Comparison of ENCODE assay signal across 10 mouse cellular contexts in the genomic region with DNA sequence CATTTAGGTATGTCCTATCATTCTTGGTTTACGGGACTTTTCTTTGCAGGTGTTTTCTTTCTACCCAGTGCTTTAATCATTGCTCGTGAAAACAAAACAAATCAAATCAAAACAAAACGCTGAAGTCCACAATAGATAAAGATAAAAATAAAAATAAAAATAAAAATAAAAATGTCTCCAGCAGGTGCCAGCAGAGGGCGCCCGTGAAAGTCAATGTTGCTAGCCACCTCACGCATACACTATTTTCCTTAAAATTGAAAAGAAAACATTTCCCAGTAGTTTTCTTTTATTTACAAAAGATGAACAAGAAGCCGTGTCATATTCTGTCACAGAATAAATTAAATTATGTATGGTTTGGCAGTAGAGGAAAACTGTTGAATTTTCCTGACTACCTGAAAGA.
A peak's percentile ranks its signal among the peaks of the same experiment; 100 is the strongest.
DNase-seq lines count a peak whose midpoint lies in the region; ATAC-seq and TF ChIP-seq lines count a peak whose summit lies in the region.
"Had no signal": no experiment of that assay in that cellular context is flagged by ENCODE, and none has a peak within 500 bp of the region (broad histone marks: within the 10 kb centered on the region; RNA-seq: fewer than 3 reads in every experiment).

No protein-coding gene starts in this region.

- H3K27me3 ChIP-seq in testis, adult 2 months (ENCODE audit: control insufficient read depth, insufficient read depth, low read length): no peaks in the 10 kb centered on the region

- ATAC-seq in cerebellum, adult (ENCODE audit: insufficient number of reproducible peaks, low FRiP score, low TSS enrichment): no peak

- no peaks in the 10 kb centered on the region for H3K4me1 ChIP-seq in testis, adult 2 months (ENCODE audit: control insufficient read depth, insufficient read depth, low read length)

- DNase-seq in cerebellum, postnatal 10 days: peak; percentile 25 to 30
- peak; percentile 61 to 62 for DNase-seq in kidney, postnatal 4 days
- no peak for DNase-seq in kidney, postnatal 14 days
- no peak for DNase-seq in testis, postnatal 10 days (ENCODE audit: low spot score)
- DNase-seq in adipocyte (ENCODE audit: low spot score): no peak
- DNase-seq in gastrocnemius, postnatal 4 days (ENCODE audit: low spot score in 2 of 2): no peak
- DNase-seq: cerebellum, adult 9-11 months; heart, postnatal 10 days had no signal

- H3K36me3 ChIP-seq in testis, adult 2 months (ENCODE audit: control insufficient read depth, insufficient read depth, low read length): no peaks in the 10 kb centered on the region

- H3K4me3 ChIP-seq in testis, adult 2 months (ENCODE audit: control insufficient read depth, low read depth, low read length): no peak overlapping the region

- TF ChIP-seq CTCF in testis, adult 2 months (IDR thresholded peaks at IDR 0.05; ENCODE audit: control insufficient read depth, insufficient read depth, insufficient replicate concordance, low read depth, low read length): peak; percentile 8; the same call in 1 of the 2 replicates

- TF ChIP-seq POLR2A in testis, adult 2 months (IDR thresholded peaks at IDR 0.05; ENCODE audit: control insufficient read depth, low read depth, low read length): no peak

- H3K27ac ChIP-seq in testis, adult 2 months (ENCODE audit: control insufficient read depth, insufficient read depth, low read depth, low read length): no peak overlapping the region

Comparison
In these comparisons a context has a peak if more than half of its experiments do, and no peak if none do; other contexts are left out.
1. DNase-seq: peak in cerebellum, postnatal 10 days (2 of 2) and kidney, postnatal 4 days (2 of 2); none in kidney, postnatal 14 days (single experiment), testis, postnatal 10 days (single experiment), adipocyte (single experiment) and gastrocnemius, postnatal 4 days (0 of 2).